Mouse (Mus musculus) cortical plate, adult 2 months (tissue): ENCODE data around the gene Npy1r.

ENCODE experiments used
- CTCF ChIP-seq: fragments of 200-500 bp; IDR thresholded peaks from 2 replicates; pipeline ENCODE4 v1.5.1; 2011; ENCODE audit warnings: mild to moderate bottlenecking, control low read depth, low read length; ENCODE audit not compliant: insufficient read depth; ENCODE audit errors: extremely low read depth
- POLR2A ChIP-seq: fragments of 200-500 bp; IDR thresholded peaks from 2 replicates; pipeline ENCODE4 v1.6.1; 2011; ENCODE audit warnings: mild to moderate bottlenecking, low read length, control low read depth; ENCODE audit not compliant: insufficient read depth; ENCODE audit errors: extremely low read depth

DNA sequence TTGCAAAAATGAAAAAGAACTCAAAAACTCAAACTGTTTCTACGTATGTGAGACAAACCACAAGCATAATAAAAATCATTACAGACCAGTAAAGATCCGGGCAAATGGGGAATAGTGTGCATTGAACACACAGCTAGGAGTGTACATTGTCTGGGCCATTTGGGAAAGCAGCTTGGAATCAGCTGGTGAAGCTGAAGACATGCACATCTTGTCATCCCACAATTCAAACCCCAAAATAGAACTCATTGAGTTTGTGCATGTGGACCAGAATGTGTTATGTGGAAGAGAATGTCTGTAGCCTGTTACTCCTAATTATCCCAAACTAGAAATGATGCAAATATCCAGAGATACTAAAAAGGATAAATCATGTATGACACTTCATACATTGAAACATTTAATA, 25.8 kb downstream of the Npy1r start:
- TF ChIP-seq POLR2A (no peak), CTCF (no peak)
